Comparison of ENCODE assay signal across 21 mouse cellular contexts in the genomic region with DNA sequence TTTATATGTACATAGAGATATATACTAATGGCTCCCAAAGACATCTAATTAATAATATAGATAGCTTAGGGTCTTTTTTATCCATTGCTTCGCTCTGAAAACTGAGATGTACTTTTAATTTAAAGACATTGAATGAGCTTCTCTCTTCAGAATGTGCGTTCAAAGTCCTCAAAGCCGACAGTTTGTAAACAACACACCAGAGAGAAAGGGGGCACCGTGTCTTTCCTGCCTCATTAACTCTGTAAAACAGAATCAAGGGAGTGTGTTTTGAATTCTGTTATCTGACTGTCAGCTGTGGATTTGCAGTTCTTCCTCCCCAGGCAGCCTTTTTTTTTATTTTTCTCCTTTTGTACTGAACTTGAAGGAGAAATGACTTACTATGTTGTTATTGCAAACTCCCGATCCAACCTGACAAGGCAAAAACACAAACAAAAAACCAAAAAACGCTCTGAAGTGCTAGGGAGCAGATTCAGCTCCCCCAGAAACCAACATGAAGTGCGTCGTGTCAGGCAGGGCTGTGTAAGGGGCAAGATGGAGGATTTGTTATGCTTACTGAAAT.
A peak's percentile ranks its signal among the peaks of the same experiment; 100 is the strongest.
DNase-seq lines count a peak whose midpoint lies in the region; ATAC-seq and TF ChIP-seq lines count a peak whose summit lies in the region.
"Had no signal": no experiment of that assay in that cellular context is flagged by ENCODE, and none has a peak within 500 bp of the region (broad histone marks: within the 10 kb centered on the region; RNA-seq: fewer than 3 reads in every experiment).

No protein-coding gene starts in this region.

- peak; percentile 32; the same call in 1 of the 2 replicates for ATAC-seq in forebrain, postnatal 0 days
- no peak for ATAC-seq in forebrain, embryonic 15.5 days (replicated peaks)
- ATAC-seq in kidney, embryonic 15.5 days (replicated peaks; ENCODE audit: low FRiP score): no peak
- ATAC-seq: intestine, embryonic 15.5 days had no signal

- no peaks in the 10 kb centered on the region for H3K9me3 ChIP-seq in forebrain, postnatal 0 days (ENCODE audit: low read length)
- no peaks in the 10 kb centered on the region for H3K9me3 ChIP-seq in forebrain, embryonic 15.5 days
- no peaks in the 10 kb centered on the region for H3K9me3 ChIP-seq in kidney, embryonic 15.5 days (replicated peaks)
- H3K9me3 ChIP-seq: embryonic facial prominence, embryonic 10.5 days; intestine, embryonic 15.5 days; limb, embryonic 10.5 days; liver, embryonic 15.5 days had no signal

- no peak for TF ChIP-seq CTCF in forebrain, postnatal 0 days (IDR thresholded peaks at IDR 0.05; ENCODE audit: low read depth)

- intact Hi-C loops in gastrocnemius, postnatal 14 days (cut with DNase I; ENCODE audit: low total_unique reads): no loop called here

- no peaks in the 10 kb centered on the region for H3K27me3 ChIP-seq in forebrain, postnatal 0 days (ENCODE audit: insufficient read depth, low read length)
- no peaks in the 10 kb centered on the region for H3K27me3 ChIP-seq in forebrain, embryonic 15.5 days
- peaks cover 16% of the 10 kb centered on the region for H3K27me3 ChIP-seq in kidney, embryonic 15.5 days
- H3K27me3 ChIP-seq: intestine, embryonic 15.5 days; liver, embryonic 15.5 days; megakaryocyte, embryonic 14.5 days had no signal

- no peak overlapping the region for H3K9ac ChIP-seq in forebrain, postnatal 0 days
- H3K9ac ChIP-seq in forebrain, embryonic 15.5 days (replicated peaks): no peak overlapping the region
- H3K9ac ChIP-seq in kidney, embryonic 15.5 days: no peak overlapping the region
- H3K9ac ChIP-seq: intestine, embryonic 15.5 days; liver, embryonic 15.5 days had no signal

- H3K36me3 ChIP-seq in forebrain, postnatal 0 days (ENCODE audit: insufficient read depth): no peaks in the 10 kb centered on the region
- no peaks in the 10 kb centered on the region for H3K36me3 ChIP-seq in forebrain, embryonic 15.5 days
- no peaks in the 10 kb centered on the region for H3K36me3 ChIP-seq in kidney, embryonic 15.5 days
- H3K36me3 ChIP-seq: embryonic facial prominence, embryonic 10.5 days; intestine, embryonic 15.5 days; limb, embryonic 10.5 days; liver, embryonic 15.5 days had no signal

- no peak overlapping the region for H3K4me3 ChIP-seq in forebrain, postnatal 0 days (ENCODE audit: low read depth, low read length)
- no peak overlapping the region for H3K4me3 ChIP-seq in forebrain, embryonic 15.5 days
- no peak overlapping the region for H3K4me3 ChIP-seq in kidney, embryonic 15.5 days (replicated peaks)
- H3K4me3 ChIP-seq: embryonic facial prominence, embryonic 10.5 days; intestine, embryonic 15.5 days; limb, embryonic 10.5 days; liver, embryonic 15.5 days; megakaryocyte, embryonic 14.5 days had no signal

- no peaks in the 10 kb centered on the region for H3K4me1 ChIP-seq in forebrain, postnatal 0 days (ENCODE audit: insufficient read depth)
- peaks cover 12% of the 10 kb centered on the region; the same call in 1 of the 2 replicates for H3K4me1 ChIP-seq in forebrain, embryonic 15.5 days
- H3K4me1 ChIP-seq in kidney, embryonic 15.5 days: peaks cover 9% of the 10 kb centered on the region; the same call in 1 of the 2 replicates
- H3K4me1 ChIP-seq: embryonic facial prominence, embryonic 10.5 days; intestine, embryonic 15.5 days; limb, embryonic 10.5 days; liver, embryonic 15.5 days; megakaryocyte, embryonic 14.5 days had no signal

- no peak overlapping the region for H3K4me2 ChIP-seq in forebrain, postnatal 0 days (ENCODE audit: low read depth)
- no peak overlapping the region for H3K4me2 ChIP-seq in forebrain, embryonic 15.5 days (replicated peaks)
- no peak overlapping the region for H3K4me2 ChIP-seq in kidney, embryonic 15.5 days
- H3K4me2 ChIP-seq: intestine, embryonic 15.5 days; liver, embryonic 15.5 days had no signal

- H3K27ac ChIP-seq in forebrain, postnatal 0 days (ENCODE audit: low read depth, low read length): peak overlapping the region; percentile 21; the same call in 1 of the 2 replicates
- no peak overlapping the region for H3K27ac ChIP-seq in forebrain, embryonic 15.5 days (replicated peaks)
- 0 out of 2 replicates have a peak overlapping the region, but pooled peaks have one; percentile 55 for H3K27ac ChIP-seq in kidney, embryonic 15.5 days
- H3K27ac ChIP-seq: embryonic facial prominence, embryonic 10.5 days; intestine, embryonic 15.5 days; limb, embryonic 10.5 days; liver, embryonic 15.5 days had no signal

- WGBS in forebrain, postnatal 0 days: 23% methylated on average over 8 of the region's 8 CpGs
- 25% methylated on average over 8 of the region's 8 CpGs for WGBS in forebrain, embryonic 15.5 days
- 26% methylated on average over 8 of the region's 8 CpGs for WGBS in kidney, embryonic 15.5 days

- no peak for DNase-seq in forebrain, postnatal 0 days
- DNase-seq in kidney, postnatal 14 days: no peak
- peak; percentile 52 for DNase-seq in retina, postnatal 1 day
- no peak for DNase-seq in retina, embryonic 14.5 days (ENCODE audit: low spot score)
- no peak for DNase-seq in gastrocnemius, postnatal 14 days
- no peak for DNase-seq in cerebellum, postnatal 4 days (ENCODE audit: low spot score in 2 of 2)
- DNase-seq: adrenal gland, postnatal 25 days; cerebellum, adult 9-10 months; gastrocnemius, postnatal 36 days; kidney, postnatal 10 days; liver; midbrain, embryonic 14.5 days; thymus, adult 18-20 months; thymus, postnatal 4 days had no signal
